Mouse (Mus musculus): Measurements from ENCODE around the gene Lifr. TPM values are rescaled to one million over a fixed set of nuclear protein-coding genes. Genes with fewer than 3 reads are reported as not detected.

Gene Lifr
- polyA plus RNA-seq, 1 experiment from 2014 or later: 28.1 TPM

DNA sequence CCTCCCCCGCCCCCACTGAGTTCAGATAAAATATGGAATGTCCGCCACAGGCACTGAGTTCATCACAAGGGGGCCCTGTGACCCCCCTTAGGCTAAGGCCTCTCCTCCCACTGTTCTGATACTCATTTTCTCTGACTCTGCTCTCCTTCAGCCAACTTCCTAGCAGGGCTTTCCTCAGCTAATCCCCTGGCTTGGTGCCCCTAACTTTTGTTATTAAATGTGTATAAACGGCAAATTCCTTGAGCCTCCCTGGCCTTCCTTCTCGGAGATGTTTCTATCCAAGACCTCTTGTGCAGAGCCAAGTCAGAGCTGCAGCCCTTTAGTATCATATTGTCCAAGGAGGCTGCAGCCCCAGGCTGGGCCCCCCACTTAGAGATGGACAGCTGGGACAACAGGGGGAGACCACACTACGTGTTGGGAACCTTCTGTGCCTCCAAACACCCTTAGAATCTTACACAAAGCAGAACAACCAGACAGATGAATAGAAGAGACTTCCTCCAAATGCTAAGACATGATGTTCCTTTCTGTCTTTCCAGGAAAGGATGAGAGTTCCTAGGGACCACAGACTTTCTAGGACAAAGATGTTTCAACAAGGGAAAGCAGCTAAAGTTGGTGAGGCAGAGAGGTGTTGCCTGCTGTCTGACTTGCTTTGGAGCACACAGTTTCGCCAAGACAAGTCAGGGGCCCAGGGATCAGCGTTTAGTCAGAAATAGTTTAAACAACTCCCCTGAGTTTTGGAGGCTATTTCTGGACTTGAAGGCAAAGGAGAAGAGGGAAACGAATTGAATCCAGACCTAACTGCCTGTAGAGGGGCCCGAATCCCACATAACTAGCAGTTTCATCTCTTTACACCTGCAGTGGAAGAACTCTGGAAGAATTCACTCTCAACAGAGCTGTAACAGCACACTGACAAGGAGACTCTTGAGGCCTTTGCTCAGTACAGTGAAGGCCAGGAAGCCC, 111.3 kb downstream of the Lifr start:
- Histone ChIP-seq H3K27me3 (no peaks in the 10 kb centered on the region), H3K4me2 (no peak overlapping the region), H3K36me3 (no peaks in the 10 kb centered on the region), H3K4me3 (no peak overlapping the region), H3K27ac (replicated peaks) (peak overlapping the region; percentile 62), H3K9me3 (no peaks in the 10 kb centered on the region), H3K9ac (no peak overlapping the region), H3K4me1 (replicated peaks) (peaks cover 75% of the 10 kb centered on the region)
- WGBS: 49% methylated on average over 9 of the region's 9 CpGs
- ATAC-seq (ENCODE audit: low read depth): no peak

DNA sequence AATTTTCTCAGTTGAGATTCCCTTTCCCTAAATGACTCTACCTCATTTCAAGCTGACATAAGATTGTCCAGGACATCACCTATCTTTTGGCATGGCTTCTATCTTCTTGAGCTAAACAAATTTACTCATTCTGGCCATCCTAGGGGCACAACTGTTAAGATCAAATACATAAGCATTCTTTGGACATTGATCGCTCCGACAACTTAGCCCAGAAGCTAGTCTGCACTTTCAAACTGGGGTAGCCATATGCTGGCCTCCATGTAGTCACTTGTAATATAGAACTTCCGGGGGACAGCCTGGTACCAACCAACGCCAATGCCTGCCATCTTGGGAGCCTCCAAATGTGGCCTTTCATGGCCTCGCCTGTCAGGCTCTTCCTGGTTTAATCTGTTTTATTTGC, 112.6 kb downstream of the Lifr start:
- H3K36me3 ChIP-seq: no peaks in the 10 kb centered on the region
- peaks cover 64% of the 10 kb centered on the region for H3K4me1 ChIP-seq (replicated peaks)
- no peak overlapping the region for H3K27ac ChIP-seq (replicated peaks)
- no peak overlapping the region for H3K4me3 ChIP-seq
- no peak overlapping the region for H3K9ac ChIP-seq
- H3K9me3 ChIP-seq: no peaks in the 10 kb centered on the region
- 86% methylated on average over 5 of the region's 5 CpGs for WGBS
- H3K4me2 ChIP-seq: no peak overlapping the region
- no peaks in the 10 kb centered on the region for H3K27me3 ChIP-seq
- no peak for ATAC-seq (ENCODE audit: low read depth)

- no peaks in the 10 kb centered on the region for H3K9me3 ChIP-seq
- ATAC-seq (ENCODE audit: low read depth): no peak
- no peak overlapping the region for H3K4me2 ChIP-seq
- no peaks in the 10 kb centered on the region for H3K36me3 ChIP-seq
- H3K4me1 ChIP-seq (replicated peaks): peaks cover 58% of the 10 kb centered on the region
- H3K27me3 ChIP-seq: no peaks in the 10 kb centered on the region
- peak overlapping the region; percentile 55 for H3K27ac ChIP-seq (replicated peaks)
- no peak overlapping the region for H3K9ac ChIP-seq
- WGBS: 66% methylated on average over 9 of the region's 9 CpGs
- H3K4me3 ChIP-seq: no peak overlapping the region
Measured at GRCm38 (mm10) chr15:7203606-7204330, 113.4 kb downstream of the Lifr start.

GRCm38 (mm10) chr15:7204917-7205316, 114.5 kb downstream of the Lifr start:
- no peak overlapping the region for H3K27ac ChIP-seq (replicated peaks)
- H3K4me1 ChIP-seq (replicated peaks): peaks cover 48% of the 10 kb centered on the region
- ATAC-seq (ENCODE audit: low read depth): no peak
- H3K9me3 ChIP-seq: no peaks in the 10 kb centered on the region
- H3K27me3 ChIP-seq: no peaks in the 10 kb centered on the region
- H3K36me3 ChIP-seq: no peaks in the 10 kb centered on the region
- WGBS: 64% methylated on average over 13 of the region's 13 CpGs
- no peak overlapping the region for H3K4me2 ChIP-seq
- H3K4me3 ChIP-seq: no peak overlapping the region
- no peak overlapping the region for H3K9ac ChIP-seq

DNA sequence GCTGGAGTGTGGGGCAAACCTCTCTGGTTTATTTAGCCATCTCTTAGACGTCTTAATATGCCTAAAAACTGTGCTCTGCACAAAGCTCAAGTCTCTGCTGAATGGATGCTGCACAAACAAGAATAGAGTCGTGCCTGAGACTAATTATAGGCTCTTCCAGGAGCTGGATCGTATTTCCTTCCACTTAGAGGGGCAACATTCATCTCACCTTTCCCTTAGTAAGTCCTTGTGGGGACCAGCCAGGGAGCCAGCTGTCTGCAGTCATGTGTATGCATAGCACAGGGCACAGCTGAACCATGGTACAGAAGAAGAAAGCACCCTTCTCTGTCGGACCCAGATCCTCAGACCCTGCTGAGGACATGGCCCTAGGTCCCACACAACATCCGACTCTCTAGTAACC, 115.7 kb downstream of the Lifr start:
- Histone ChIP-seq H3K27me3 (no peaks in the 10 kb centered on the region), H3K27ac (replicated peaks) (no peak overlapping the region), H3K9ac (no peak overlapping the region), H3K4me1 (replicated peaks) (peaks cover 42% of the 10 kb centered on the region), H3K4me2 (no peak overlapping the region), H3K4me3 (no peak overlapping the region), H3K36me3 (no peaks in the 10 kb centered on the region), H3K9me3 (no peaks in the 10 kb centered on the region)
- WGBS: 55% methylated on average over 5 of the region's 5 CpGs
- no peak for ATAC-seq (ENCODE audit: low read depth)

DNA sequence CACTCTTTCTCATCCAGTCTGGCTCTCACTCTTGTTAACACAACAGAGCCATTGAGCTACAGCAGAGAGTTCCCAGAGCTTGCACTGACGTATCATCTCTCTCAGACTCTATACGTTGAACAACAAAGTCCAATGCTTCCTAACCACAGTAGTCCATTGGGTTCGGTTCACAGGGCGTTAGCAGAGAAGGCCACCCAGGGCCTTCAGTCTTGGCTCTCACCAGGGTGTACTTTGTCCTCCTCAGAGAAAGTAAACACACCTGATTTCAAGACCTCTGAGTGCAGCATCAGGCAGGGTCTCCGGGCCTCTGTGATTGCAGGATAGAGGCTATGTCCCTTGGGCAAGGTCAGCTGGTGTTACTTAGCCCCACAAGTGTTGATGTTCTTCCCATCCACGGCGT, 116.9 kb downstream of the Lifr start:
- peaks cover 31% of the 10 kb centered on the region for H3K4me1 ChIP-seq (replicated peaks)
- no peak overlapping the region for H3K9ac ChIP-seq
- H3K9me3 ChIP-seq: no peaks in the 10 kb centered on the region
- H3K27ac ChIP-seq (replicated peaks): no peak overlapping the region
- H3K4me2 ChIP-seq: no peak overlapping the region
- WGBS: 86% methylated on average over 7 of the region's 7 CpGs
- no peaks in the 10 kb centered on the region for H3K36me3 ChIP-seq
- no peaks in the 10 kb centered on the region for H3K27me3 ChIP-seq
- ATAC-seq (ENCODE audit: low read depth): no peak
- H3K4me3 ChIP-seq: no peak overlapping the region

GRCm38 (mm10) chr15:7208180-7208579, 117.8 kb downstream of the Lifr start:
- 82% methylated on average over 9 of the region's 9 CpGs for WGBS
- Histone ChIP-seq H3K9me3 (no peaks in the 10 kb centered on the region), H3K27me3 (no peaks in the 10 kb centered on the region), H3K27ac (replicated peaks) (no peak overlapping the region), H3K4me3 (no peak overlapping the region), H3K9ac (no peak overlapping the region), H3K4me1 (replicated peaks) (peaks cover 25% of the 10 kb centered on the region), H3K36me3 (no peaks in the 10 kb centered on the region), H3K4me2 (no peak overlapping the region)
- ATAC-seq (ENCODE audit: low read depth): no peak

- Histone ChIP-seq H3K27me3 (no peaks in the 10 kb centered on the region), H3K4me2 (no peak overlapping the region), H3K27ac (replicated peaks) (no peak overlapping the region), H3K4me3 (no peak overlapping the region), H3K4me1 (replicated peaks) (no peaks in the 10 kb centered on the region), H3K9ac (no peak overlapping the region), H3K9me3 (no peaks in the 10 kb centered on the region), H3K36me3 (no peaks in the 10 kb centered on the region)
- 30% methylated on average over 1 of the region's 1 CpGs for WGBS
- ATAC-seq (ENCODE audit: low read depth): 0 out of 2 replicates have a peak, but pooled peaks have one; percentile 53
Measured at GRCm38 (mm10) chr15:7213683-7214082, 123.3 kb downstream of the Lifr start.

- no peaks in the 10 kb centered on the region for H3K4me1 ChIP-seq (replicated peaks)
- no peak overlapping the region for H3K27ac ChIP-seq (replicated peaks)
- no peaks in the 10 kb centered on the region for H3K27me3 ChIP-seq
- ATAC-seq (ENCODE audit: low read depth): no peak
- H3K9ac ChIP-seq: no peak overlapping the region
- 97% methylated on average over 3 of the region's 3 CpGs for WGBS
- H3K4me2 ChIP-seq: no peak overlapping the region
- H3K36me3 ChIP-seq: no peaks in the 10 kb centered on the region
- no peak overlapping the region for H3K4me3 ChIP-seq
- no peaks in the 10 kb centered on the region for H3K9me3 ChIP-seq
Measured at GRCm38 (mm10) chr15:7215845-7216244, 125.4 kb downstream of the Lifr start.

- Histone ChIP-seq H3K9me3 (no peaks in the 10 kb centered on the region), H3K9ac (no peak overlapping the region), H3K27me3 (no peaks in the 10 kb centered on the region), H3K4me2 (no peak overlapping the region), H3K27ac (replicated peaks) (no peak overlapping the region), H3K4me3 (no peak overlapping the region), H3K4me1 (replicated peaks) (no peaks in the 10 kb centered on the region), H3K36me3 (no peaks in the 10 kb centered on the region)
- WGBS: 91% methylated on average over 9 of the region's 9 CpGs
- 0 out of 2 replicates have a peak, but pooled peaks have one; percentile 27 for ATAC-seq (ENCODE audit: low read depth)
Measured at GRCm38 (mm10) chr15:7216581-7217272, 126.3 kb downstream of the Lifr start.

- Histone ChIP-seq H3K27me3 (no peaks in the 10 kb centered on the region), H3K36me3 (no peaks in the 10 kb centered on the region), H3K27ac (replicated peaks) (no peak overlapping the region), H3K4me3 (no peak overlapping the region), H3K4me1 (replicated peaks) (no peaks in the 10 kb centered on the region; the same call in 1 of the 2 replicates), H3K4me2 (no peak overlapping the region), H3K9ac (no peak overlapping the region), H3K9me3 (no peaks in the 10 kb centered on the region)
- WGBS: 91% methylated on average over 6 of the region's 6 CpGs
- no peak for ATAC-seq (ENCODE audit: low read depth)
Measured at GRCm38 (mm10) chr15:7217273-7217598, 126.8 kb downstream of the Lifr start.

DNA sequence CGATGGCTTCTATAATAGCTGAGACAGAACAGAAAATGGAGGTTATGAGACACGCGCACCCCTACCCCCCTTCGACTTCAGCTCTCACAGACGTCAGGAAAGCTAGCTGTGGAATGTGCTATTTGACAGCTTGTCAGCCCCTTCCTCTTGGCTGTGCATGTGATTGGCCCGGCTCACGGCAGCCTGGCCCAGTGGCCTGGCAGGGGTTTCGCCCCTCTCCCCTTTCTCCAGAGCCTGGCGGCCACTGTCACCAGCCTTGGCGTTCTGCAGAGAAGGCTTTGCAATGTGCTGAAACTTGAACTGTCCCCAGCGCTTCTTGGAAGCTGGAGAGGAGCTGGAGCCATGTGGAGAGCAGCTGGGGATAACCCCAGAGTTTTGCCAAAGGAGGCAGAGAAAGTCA, 132.4 kb downstream of the Lifr start:
- Histone ChIP-seq H3K27me3 (no peaks in the 10 kb centered on the region), H3K9me3 (no peaks in the 10 kb centered on the region), H3K4me2 (no peak overlapping the region), H3K27ac (replicated peaks) (no peak overlapping the region), H3K4me1 (replicated peaks) (peaks cover 10% of the 10 kb centered on the region; the same call in 1 of the 2 replicates), H3K4me3 (no peak overlapping the region), H3K9ac (no peak overlapping the region), H3K36me3 (no peaks in the 10 kb centered on the region)
- WGBS: 63% methylated on average over 11 of the region's 11 CpGs
- no peak for ATAC-seq (ENCODE audit: low read depth)

Data from neural tube, embryonic 13.5 days (tissue).